Mouse (Mus musculus) layer of hippocampus, adult 18-20 months (tissue): ENCODE results near the gene Fam104a. TPM values are rescaled to one million over a fixed set of nuclear protein-coding genes. Genes with fewer than 3 reads are reported as not detected.

Experiments used
- DNase-seq, 2 experiments: peaks; one replicate each; pipeline ENCODE4 v3.0.0; 2022; ENCODE audit warnings: low spot score in 2 of 2
- long read RNA-seq: library from polyadenylated mRNA; stranded (forward); transcript quantifications from one replicate; pipeline ENCODE4 v2.0.0, GENCODE M21; 2021
- total RNA-seq, 2 experiments: library from RNA; stranded (reverse); gene quantifications; 2 replicates each; pipeline ENCODE4 v1.2.3; 2021

The Fam104a gene
- 10 to 100 TPM; 31.1 to 33.6 TPM for total RNA-seq
- long read RNA-seq, transcript Fam104a-201 (3 exons, 2,619 nt): major isoform, 64 of 81 reads
- long read RNA-seq, partial matches to known transcripts: 13 of 81 reads
- long read RNA-seq, other reads (novel, unspliced or antisense): 4 of 81 reads

DNA sequence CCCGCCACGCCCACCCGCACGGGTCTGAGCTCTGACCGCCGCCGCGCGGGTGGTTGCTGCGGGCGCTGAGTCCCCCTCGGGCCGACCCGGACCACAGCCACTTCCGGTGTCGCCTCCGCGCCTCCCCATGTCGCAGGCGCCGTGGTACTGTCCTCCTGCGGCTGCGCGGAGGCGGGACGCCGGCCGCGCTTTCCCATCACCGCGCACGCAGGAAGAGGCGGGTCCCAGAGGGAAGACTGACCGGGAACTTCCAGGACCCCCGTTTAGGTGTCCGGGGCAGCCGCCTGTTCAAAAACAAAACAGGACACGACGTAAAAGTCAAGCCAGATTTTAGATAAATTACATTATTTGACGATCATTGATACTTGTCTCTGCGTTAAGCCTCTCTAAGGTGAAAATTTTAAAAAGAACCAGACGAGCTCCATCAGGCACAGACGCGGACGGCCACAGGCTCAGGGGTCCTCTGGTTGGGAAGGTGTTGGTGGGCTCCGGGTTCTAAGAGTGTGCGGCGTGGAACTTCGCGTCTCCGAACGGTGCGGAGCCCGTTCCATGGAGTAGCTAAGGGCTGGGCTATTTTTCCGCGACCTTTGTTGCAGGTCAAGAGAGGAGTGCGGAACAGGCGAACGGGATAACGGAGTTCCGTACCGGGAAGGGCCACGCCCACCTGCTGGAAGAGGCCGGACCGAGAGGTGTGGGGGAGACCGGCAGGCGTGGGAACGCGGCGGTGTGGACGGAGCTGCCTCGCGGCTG, at the start of gene Fam104a, which contains the start of gene D11Wsu47e:
Fam104a (minus strand) TSS at position 199 of the 750 bp plus-strand sequence.
D11Wsu47e (plus strand) TSS at position 456 of the 750 bp plus-strand sequence.
- peak; percentile 94 to 96 for DNase-seq

DNA sequence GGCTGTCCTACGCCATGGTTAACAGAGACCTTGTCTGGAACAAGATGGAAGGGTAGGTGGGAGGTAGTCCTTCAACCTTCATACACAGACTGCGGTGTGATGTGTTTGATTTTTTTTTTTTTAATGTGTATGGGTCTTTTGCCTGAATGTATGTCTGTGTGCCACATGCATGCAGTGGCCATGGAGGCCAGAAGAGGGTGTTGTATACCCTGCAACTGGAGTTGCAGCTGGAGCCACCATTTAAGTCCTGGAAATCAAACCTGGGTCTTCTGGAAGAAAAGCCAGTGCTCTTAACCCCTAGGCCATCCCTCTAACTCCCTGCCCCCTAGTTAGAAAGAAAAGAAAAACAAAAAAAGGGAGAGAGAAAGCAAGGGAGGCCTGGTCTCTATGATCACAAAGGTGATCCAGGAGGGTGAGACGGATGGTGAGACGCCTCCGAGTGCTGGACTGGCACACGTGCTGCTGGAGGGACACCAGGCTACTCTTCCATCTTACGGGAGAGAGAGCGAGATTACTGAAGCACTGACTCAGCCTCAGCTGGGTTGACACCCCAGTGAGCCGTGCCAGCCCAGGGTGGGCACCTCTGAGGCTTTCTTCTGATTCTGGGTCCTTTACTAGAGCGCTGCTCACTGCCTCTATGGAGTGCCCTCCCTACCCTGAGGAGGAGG, 48.1 kb upstream of the Fam104a start:
- DNase-seq: no peak

DNA sequence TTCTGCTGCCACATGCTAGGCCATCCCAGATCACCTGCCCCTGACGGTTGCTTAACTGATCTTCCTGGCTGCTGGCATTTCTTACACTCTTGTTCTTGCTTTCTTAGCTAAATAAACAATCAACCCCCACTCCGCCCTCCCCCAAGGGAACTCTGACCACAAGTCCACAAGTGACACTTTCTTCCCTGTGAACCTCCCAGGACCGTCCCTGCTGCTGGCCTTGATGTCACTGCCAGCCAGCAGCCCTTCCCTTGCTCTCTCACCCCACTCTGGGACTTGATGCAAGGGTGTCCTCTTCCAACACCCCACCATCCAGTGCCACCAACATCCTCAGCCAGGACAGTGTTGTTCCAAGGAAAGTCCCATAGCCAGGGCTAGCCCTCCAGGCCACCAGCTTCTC, 46.9 kb upstream of the Fam104a start:
- no peak for DNase-seq

DNA sequence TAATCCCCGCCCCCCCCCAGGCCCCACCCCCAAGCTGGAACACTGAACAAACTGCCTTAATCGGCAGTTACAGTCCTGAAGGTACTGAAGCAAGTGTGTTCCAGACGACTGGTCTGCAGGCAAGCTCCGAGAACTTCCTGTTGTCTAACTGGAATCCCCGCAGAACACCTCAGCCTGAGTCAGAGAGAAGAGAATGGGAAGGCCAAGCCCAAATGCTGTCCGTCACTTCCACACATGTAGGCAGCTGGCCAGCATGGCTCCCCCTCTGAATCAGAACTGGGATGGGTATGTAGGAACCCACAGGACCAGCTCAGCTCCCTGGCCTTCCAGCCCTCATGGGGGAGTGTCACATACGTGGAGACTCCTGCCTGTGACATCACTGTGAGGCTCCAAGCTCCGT, 46.0 kb upstream of the Fam104a start:
- no peak for DNase-seq

DNA sequence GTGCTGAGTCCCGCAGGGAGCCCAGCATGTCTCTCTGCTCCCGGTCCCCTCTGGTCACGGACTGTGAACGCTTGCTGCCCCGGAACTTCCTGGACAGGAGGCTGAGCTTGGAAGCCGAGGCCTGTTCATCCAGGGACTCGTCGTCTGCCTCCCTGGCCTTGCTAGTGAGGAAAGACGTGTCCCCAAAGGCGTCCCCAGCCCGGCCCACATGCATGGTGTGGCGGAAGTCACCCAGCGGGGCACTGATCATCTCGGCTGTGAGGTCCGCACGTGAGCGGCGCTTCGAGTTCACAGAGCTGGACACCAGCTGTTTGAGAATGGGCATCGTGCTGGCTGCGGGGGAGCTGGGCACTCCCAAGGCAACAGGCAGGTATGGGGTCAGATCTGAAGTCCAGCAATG, 45.3 kb upstream of the Fam104a start:
- DNase-seq: no peak

DNA sequence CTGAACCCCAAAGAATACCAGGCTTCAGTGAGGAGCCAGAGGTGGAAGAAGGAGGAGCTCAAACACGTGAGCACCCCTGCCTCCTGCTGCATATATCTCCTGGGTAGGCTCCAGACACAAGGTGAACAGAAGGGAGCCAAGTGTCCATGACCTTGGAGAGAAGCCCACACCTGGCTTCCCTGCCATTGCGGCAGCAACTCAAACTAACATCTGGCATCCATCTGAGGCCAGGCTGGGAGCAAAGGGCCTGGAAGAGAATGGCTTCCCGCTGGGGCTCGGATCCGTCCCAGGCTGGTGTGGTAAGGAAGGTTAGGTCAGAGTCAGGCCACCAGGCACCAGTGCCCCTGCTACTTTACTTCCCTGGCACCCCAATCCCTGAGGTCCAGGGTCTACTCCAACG, 44.0 kb upstream of the Fam104a start:
- no peak for DNase-seq

DNA sequence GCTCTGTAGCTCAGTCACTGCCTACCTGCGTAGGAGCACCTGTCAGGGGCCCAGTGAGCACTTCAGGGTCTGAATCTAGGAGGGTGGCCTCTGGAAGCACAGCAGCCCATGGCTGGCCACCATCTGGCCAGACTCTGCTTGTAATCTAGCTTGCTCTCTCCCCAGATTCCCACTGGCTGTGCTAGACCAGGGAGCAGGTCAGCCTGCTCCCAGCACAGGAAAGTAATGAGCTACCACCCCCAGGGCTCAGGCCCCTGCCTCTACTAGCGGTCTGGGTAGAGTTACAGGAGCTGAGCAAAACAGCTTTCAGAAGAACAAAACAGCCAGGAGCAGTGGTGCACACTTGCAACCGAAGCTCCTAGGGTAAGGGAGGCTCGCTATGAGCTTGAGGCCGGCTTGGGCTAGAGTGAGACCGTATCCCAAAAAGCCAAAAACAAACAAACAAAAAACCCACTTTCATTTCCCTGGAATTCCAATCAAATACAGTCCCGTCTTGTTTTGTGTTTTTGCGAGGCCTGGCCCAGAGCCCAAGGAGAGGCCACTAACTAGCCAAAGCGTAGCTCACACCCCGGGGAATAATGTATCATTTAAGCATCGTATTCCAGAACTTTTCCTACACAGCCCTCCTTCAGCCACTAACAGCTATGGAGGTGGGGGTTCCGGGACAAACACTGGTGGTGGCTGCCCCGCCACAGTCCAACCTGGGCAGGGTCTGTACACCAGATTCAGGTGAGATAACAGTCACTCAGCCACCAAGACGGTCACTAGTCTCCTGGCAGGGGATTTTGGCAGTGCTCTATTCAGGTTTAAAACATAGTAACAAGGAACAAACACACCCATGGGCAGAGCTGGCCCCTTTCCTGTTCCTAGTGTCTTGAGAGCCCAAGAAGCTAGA, 43.3 kb upstream of the Fam104a start:
- DNase-seq: no peak

DNA sequence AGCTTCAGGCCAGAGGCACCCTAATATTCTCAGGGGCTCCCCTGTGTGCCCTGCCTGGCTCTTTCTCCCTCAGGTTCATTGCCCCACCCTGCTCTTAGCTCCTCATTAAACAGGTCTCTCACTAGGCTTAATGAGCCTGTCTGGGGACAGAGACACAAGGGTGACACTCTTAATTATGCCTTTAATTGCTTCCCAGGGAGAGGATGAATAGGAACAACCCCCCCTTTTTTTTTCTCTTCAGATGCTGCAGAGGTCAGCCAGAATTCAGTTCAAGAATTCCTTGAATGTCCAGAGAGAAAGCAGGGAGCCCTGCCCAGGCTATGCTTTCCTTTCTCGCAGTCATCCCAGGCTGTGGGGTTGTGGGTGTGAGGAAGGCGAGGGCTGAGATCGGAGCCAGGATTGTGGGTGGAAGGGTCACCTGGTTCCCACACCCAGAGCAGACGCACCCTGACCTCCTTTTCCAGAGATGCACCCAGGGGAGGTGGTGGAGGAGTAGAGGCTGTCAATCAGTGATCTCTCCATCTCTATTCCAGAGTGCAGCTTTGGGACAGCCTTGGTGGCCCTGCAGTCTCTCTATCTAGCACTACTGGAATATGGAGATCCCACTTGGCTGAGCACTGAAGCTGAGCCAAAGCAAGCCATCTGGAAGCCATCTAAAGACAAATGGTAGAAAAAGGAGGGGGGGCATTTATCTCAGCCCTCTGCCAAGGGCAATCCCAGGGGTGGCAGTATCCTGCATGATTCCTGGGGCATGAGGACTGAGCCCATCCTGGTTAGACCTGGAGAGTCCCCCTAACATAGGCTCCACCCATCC, 41.5 kb upstream of the Fam104a start:
- DNase-seq: peak in 1 of 2 experiments; percentile 54

DNA sequence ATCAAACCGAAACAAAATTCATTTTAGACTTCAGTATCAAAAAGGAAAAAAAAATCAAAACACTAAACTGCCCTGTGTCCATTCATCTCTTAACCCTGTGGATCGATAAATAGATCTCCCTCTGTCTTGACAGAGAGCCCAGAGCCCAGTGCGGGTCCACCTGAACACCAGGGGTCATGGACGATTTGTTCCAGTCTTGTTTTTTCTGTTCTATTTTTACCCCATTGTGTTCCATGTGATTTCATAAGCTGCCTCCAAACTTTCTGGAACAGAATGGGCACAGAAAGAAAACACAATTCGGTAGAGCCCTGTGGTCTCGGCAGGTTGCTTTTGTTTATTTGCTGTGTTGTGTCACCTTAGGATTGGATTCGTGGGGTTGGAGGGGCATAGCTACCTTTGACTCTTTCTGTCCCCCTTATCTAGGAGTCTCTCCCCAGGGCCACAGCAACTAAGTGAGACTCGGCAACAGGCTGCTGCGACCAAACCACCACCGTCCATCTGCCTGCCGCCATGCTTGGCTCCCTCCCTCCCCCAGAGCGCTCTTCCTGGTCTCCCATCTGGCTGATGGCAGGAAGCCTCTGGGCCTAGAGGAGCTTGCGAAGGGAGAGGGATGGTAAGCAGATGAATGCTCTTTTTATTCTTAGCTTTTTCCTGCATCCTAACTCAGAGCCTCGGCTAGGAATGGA, 38.6 kb upstream of the Fam104a start:
- peak; percentile 16 to 63 for DNase-seq

DNA sequence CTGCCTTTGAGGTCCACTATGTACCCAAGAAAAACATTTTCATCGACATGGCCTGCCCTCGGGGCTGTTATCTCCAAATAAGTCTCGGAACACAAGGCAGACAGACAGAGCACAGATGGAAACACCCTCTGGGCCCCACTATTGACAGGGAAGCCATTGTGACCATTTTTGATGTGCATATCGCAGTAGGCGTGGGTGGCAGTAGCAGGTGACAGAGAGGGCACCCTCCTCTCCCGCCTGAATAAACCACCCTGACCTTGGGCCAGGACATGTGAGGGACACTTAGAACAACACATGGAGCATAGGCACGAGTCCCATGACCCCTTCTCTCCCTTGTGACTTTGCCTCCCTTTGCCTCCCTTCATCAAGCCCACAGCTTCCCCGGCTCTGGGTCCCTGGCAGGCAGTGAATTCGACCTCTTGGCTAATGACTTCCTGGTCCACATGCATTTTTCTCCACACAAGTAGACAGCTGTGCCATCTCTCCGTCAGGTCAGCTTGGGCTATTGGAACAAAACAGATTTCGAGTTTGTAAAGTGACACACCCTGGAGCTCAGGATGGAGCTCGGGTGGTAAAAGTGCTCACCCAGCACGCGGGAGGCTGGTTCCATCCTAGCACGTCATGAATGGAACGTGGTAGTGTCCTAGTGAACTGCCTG, 33.9 kb upstream of the Fam104a start:
- DNase-seq: no peak

DNA sequence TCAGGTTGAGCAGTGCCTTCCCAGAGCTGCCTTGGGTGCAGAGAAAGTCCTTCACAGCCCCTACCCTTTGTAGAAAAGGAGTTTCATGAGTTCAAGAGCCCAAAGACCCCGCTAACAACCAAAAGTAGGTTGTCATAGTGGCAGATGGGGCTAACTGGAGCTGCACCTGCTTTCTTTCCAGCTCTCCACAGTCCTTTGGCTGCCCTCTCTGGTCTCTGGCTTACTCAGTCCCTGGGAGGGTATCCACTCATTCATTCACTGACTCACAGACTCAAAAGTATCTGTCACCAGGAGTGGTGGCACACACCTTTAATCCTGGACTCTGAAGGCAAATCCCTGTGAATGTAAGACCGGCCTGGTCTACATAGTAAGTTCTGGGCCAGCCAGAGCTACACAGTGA, 32.2 kb upstream of the Fam104a start:
- no peak for DNase-seq

DNA sequence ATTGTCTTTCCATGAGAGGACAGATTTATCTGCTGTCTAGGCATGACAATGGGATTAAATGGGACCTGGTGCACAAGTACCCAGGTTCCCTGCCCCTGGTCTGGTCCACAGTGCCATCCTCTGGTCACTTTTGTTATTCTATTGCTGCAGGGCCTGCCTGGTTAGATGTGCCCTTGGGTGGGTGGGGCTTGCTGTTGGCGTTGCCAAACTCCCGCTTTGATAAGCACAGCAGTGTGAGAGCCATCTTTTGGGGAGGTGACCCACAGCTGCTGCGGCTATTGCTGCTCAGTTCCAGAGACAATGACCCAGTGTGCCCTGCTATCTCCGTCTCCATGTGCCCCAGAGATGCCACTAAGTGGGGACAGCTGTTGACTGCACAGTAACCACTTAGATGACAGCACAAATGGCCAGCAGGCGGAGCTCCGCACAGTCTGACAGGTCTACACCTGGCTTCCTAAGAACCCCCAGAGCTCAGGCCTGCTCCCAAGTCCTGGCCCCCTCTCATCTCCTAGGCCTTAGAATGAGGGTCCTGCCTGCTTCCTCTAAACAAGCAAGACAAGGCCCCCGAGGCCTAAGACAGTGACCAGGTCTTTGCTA, 31.2 kb upstream of the Fam104a start:
- DNase-seq: no peak

DNA sequence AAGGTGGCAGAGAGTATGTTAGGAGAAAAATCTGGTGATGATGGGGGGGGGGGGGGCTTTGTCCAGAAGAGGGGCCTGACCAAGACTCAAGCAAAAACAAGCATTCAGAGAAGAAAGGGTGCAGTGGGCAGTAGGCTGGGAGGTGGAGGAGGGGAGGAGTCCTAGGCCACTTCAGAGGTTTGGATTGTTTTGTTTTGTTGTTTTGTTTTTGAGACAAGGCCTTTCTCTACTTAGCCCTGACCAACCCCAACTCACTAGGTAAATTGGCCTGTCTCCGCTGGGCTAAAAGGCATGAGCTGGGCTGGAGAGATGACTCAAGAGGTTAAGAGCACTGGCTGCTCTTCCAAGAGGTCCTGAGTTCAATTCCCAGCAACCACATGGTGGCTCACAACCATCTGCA, 27.1 kb upstream of the Fam104a start:
- DNase-seq: no peak

DNA sequence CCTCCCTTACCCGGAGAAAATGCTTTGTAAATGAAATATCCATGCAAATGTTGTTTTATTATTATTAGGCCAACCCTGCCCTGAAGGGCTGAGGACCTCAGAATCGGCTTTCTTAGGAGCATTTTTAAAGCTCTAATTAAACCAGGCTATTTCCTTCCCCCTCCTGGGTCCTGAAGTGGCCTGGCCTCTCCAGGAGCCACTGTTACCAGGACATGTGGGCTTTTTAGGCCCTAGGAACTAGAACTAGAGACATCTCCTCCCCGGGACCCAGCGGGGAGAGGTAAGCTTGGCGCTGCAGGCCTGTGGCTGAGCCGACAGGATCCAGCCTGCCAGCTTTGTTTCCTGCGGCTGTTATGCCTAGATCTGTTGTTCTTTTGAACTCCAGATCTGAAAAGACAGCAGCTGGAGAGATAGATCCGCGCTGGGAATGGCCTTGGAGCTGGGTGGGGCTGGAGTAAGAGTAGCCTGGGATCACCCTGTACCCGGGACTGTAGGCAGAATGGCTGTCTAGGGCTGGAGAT, 26.4 kb upstream of the Fam104a start:
- DNase-seq: no peak

DNA sequence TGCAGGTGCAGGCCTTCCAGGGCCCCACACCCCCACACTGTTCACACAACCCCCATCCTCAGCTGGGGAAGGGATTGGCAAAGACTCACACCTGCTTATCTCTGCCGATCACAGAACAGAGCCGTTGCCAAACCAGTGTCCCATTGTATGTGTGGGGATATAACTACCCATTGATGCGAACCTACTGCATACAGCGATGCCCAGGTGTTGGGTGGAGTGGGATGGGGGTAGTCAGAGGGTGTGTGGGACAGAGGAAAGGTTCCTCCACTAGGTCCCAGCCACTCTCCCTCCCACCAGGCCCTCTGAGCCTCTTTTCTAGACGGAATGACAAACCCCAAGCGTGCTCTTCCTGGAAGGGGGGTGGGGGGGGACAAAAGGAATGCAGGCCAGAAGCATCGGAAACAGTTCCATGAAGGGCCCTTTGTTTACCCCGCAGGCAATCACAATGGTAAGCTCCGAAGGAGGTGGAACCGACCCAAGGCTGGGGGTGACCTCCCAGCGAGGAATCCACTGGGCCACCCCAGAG, 25.8 kb upstream of the Fam104a start, which contains the start of gene Cpsf4l:
Cpsf4l (minus strand) TSS at position 287 of the 526 bp plus-strand sequence.
- DNase-seq: no peak

DNA sequence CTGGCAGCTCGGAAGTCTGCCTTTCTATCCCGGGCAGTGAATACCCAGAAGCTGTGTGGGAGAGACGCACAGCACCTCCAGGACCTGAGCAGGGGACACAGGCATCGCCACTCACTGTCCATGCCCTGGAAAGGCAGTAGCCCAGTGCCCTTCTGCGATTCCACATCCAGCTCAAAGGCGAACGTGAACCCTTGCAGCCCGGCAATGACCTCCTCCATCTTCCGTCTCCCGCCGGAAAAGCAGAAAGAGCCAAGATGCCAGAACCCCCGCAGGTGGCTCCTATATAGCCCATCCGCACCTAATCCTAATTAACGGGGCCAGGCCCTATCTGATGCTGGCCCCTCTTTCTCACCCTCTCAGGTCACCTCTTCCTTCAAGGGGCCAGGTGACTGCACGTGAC, 25.3 kb upstream of the Fam104a start:
- no peak for DNase-seq

DNA sequence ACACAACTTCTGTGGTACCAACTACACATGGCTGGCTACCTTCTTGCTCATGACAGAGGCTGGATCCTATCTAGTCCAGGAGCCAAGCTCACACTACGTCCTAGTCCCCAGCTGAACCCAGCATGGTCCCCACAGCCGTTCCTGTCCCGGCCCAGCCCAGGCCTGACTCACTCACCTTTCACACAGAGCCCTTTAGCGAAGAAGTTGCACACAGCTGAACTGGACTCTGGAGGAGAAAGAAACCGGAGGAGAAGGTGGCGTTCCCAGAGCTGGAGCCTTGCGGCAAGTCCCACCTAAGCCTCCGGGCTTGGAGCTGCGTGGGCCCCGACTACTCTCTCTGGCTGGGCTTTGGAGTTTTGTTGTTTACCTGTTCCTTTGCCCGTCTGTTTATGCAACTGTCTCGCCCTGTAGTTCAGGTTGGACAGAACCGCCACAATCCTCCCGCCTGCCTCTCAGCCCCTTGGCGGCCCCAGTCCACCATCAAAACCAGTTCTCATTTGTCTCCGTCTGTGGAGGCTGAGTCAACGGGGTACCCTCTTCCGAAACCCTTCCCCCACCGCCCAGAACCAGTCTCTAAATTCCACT, 24.8 kb upstream of the Fam104a start:
- no peak for DNase-seq
